Mouse (Mus musculus) embryonic fibroblast, embryonic 13.5 days (primary cell): ENCODE measurements around the gene Lamtor3.

ENCODE experiments used
- CTCF ChIP-seq: IDR thresholded peaks from 2 replicates; pipeline ENCODE4 v1.5.1; 2011; ENCODE audit warnings: mild to moderate bottlenecking, control low read depth, low read length, moderate library complexity, borderline replicate concordance; ENCODE audit not compliant: insufficient read depth
- POLR2A ChIP-seq: IDR thresholded peaks from 2 replicates; pipeline ENCODE4 v1.6.1; 2011; ENCODE audit warnings: low read depth, mild to moderate bottlenecking, control low read depth, low read length, moderate library complexity

- TF ChIP-seq POLR2A, result no peak
- no peak for TF ChIP-seq CTCF
Observed at GRCm38 (mm10) chr3:137881093-137881492, 37.2 kb upstream of the Lamtor3 start.
